Mouse (Mus musculus): Measurements from ENCODE around the gene Cbln3.

Cbln3 gene

DNA sequence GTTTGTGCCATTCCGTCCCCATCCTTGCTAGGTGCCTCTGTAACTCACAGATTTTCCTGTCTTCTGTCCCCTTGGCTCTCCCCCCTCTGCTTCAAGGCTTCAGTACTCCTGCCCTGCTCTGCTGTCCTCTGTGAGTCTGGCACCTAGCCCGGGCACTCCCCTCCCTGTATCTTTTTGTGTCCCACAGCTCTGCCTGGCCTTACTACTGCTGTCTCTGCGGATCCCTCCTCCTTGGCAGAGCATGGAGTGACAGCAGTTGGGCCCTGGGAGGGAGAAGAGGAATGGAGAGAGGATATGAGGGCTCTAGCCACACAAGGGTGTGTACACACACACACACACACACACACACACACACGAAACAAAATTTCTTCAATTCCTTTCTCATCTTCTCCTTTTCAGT lies at the start of gene Cbln3:
Gene Cbln3, minus strand, starts transcription at position 227 of the 400 bp plus-strand sequence.
- DNase-seq (ENCODE audit: low spot score in 2 of 2), result peak; percentile 68 to 77

DNA sequence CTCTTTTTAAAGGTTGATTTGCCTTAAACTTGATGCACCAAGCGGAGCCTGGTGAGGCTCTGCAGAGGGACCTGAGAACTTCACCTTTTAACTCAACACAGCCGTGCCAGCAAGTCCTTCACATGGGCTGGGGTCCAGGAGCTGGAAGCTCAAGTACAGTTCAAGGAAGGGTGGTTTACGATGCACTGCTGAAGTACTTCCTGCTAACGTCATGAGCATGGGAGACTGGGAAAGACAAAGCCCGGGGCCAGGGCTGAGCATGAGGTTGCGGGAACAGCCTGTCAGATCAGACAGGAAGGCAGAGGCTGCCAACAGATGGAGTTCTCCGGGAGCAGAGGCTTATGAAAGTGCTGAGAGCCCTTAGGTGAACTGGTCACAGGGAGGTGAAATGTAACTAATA lies 49.4 kb upstream of the Cbln3 start:
- no peak for DNase-seq (ENCODE audit: low spot score in 2 of 2)

DNA sequence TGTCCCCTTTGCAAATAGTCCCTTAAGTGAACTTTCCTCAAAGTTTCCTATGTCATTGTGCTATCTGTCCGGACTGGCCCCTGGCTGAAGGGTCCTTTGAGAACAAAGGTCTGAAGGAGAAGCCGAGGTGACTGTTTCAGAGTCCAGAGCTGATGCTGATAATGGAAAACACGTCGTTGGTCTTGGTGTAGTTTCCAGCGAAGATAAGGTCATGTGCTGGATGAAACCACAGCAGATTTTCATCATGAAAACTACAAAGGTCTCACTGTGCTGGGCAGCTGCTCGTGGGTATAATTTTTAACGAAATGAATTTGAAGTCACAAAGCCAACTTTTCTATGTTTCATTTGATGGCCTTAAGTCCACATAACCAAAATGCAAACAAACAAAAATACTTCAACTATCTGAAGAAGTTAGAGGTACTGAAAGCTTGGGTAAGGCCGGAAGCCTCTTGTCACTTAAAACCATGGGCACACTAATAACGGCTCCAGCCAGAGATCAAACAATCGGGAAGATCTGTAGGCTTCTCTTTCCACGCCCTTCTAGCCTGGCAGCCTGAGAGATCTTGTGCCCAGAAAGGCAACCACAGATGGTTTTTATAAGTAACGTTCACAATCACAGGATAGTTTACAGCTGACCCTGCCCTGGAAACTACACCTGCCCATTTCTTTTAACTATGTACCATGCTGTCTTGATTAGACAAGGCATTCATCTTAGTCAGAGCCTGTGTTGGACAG lies 45.2 kb upstream of the Cbln3 start:
- DNase-seq (ENCODE audit: low spot score in 2 of 2), result no peak

- no peak for DNase-seq (ENCODE audit: low spot score in 2 of 2)
These were observed 42.7 kb upstream of the Cbln3 start for GRCm38 (mm10) chr14:55926847-55927246.

- no peak for DNase-seq (ENCODE audit: low spot score in 2 of 2)
These were observed 38.5 kb upstream of the Cbln3 start for GRCm38 (mm10) chr14:55922475-55923232.

DNA sequence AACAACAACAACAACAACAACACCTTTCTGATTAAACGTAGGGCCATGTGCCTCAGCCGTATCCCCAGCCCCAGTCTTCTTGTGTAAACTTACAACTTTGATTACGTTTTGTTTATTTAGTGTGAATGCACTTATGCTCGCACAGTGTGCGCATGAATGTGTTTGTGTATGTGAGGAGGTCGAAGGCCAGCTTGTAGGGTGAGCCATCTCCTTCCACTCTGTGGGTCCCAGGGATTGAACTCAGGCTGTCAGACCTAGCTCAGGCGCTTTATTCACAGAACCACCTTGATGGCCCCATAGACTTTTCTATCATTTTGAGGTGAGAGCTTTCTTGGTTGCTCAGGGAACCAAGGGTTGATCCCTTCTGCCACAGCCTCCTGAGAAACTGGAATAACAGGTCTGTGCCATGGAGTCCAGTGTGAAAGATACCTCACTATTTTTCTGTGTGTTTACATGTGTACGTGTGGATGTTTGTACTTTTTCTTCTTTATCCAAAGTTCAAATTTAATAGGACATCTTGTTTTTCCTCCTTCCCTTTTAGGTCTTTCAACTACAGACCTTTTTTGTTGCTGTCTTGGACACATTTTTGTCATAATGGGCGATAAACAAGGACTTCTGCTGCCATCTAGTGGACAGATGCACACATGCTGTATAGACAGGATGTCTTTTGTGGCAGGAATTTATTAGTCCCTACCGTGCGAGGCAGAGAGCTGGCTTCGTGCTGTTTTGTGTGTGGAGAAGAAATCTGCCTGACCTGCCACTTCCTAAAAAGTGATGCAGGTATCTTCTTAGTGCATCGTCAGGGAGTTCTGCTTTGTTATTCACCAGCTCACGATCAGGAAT lies 34.3 kb upstream of the Cbln3 start:
- peak in 1 of 2 experiments; percentile 70 for DNase-seq (ENCODE audit: low spot score in 2 of 2)

DNA sequence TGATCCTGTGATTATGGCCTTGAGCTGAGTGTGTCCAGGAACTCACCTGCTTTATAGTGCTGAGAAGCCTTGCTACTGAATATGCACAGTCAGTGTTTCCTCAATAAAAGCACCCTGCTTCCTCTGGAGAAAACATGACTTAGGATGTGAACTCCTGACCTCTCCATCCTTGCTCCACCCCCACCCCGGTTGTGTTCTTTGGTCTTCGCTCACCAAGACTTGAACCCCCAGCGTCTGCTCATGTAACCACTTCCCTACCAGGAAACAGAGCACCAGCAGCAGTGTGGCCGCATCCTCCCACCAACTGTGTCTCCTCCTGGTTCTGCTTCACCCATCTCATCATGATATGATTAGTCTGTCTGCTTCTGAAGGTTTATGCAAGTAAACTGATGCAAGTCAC lies 29.2 kb upstream of the Cbln3 start:
- DNase-seq (ENCODE audit: low spot score in 2 of 2), result no peak

DNA sequence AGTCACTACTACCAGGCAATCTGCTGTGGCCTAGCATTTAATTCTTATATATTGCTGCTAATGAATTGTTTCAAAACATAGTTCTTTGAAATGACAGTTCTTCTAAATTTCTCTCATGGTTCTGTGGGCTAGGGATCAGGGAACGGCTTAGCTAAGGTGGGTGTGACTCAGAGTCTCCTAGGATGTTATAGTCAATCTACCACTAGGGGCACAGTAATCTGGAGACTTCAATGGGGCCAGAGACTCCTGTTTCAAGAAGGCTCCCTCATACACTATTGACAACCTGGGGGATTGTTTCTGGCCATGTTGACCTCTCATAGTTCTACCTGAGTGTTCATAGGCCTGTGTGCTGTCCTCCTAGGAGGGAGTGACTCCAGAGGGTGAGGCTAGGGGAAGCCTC lies 21.3 kb upstream of the Cbln3 start:
- DNase-seq (ENCODE audit: low spot score in 2 of 2), result no peak

- DNase-seq (ENCODE audit: low spot score in 2 of 2), result no peak
These were observed 16.2 kb upstream of the Cbln3 start for GRCm38 (mm10) chr14:55900414-55900755.

DNA sequence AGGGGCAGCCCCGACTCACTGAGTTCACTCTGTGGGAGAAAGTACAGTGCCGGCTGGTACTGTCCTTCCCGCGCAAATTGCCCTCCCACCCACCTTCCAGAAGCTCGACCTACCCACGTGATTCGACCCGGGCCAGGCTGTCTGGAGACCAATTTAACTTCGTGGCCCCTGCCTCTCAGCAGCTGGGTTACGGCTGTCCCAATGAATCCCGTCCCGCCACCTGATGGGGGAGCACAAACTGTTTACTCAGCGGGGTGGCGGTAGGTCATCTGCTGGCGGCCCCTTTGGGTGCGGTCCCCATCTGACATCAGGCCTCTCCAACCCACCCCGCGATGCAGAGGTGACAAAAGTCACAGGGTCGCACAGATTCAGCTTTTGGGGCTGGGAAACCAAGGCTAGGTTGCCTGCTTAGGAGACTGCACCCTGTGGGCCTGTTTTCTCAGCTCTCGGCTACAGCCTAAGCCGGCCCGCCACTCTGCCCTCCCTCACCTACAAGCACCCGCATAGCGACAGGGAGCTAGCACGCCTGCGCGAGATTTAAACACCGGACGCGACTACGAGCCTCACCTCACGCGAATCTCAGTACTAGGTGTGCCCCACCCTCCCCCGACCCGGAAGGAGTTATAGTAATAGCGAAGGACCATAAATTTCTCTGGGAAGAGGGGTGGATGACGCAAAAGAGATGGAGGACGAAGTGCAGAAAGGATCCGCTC lies 15.7 kb upstream of the Cbln3 start, which contains the start of gene Sdr39u1:
Gene Sdr39u1, minus strand, starts transcription at position 593 of the 713 bp plus-strand sequence.
- peak; percentile 82 to 88 for DNase-seq (ENCODE audit: low spot score in 2 of 2)

DNA sequence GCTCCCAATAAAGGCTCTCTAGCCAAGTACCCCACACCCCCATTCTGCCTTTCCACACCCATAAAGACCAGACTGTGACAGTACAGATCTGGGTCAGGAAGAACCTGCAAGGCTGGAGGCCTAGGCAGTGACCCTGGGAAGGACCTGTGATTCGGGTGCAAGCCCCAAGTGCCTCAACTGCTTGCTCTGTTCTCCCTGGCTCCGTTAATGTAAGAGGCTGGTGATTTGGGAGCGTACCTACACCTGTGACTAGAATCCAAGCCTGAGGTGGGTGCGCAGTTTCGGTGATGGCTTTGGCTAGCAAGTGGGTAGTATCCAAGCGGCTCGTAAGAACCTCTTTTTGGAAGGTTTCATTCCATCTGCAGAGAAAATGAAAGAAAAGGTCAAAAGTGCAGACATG lies 14.8 kb upstream of the Cbln3 start:
- DNase-seq (ENCODE audit: low spot score in 2 of 2), result no peak

DNA sequence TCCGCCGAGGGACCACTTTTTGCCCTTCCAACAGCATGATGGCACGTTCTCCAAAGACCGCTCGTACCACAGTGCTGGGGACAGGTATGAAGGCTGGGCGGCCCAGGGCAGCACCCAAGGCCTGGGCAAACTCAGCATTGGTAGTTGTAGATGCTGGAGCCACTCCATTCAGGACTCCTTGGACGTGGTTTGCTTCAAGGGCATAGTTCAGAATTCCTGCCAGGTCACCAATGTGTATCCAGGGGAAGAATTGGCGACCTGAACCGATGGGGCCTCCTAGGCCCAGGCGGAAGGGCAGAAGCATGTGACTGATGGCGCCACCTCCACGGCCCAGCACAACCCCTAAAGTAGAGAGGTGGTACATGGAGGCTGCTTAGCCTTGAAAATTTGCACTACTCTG lies 13.5 kb upstream of the Cbln3 start:
- DNase-seq (ENCODE audit: low spot score in 2 of 2), result no peak

- DNase-seq (ENCODE audit: low spot score in 2 of 2), result no peak
These were observed 2.6 kb upstream of the Cbln3 start for GRCm38 (mm10) chr14:55886571-55887382.

- no peak for DNase-seq (ENCODE audit: low spot score in 2 of 2)
These were observed 1.6 kb upstream of the Cbln3 start for GRCm38 (mm10) chr14:55885791-55886271.

DNA sequence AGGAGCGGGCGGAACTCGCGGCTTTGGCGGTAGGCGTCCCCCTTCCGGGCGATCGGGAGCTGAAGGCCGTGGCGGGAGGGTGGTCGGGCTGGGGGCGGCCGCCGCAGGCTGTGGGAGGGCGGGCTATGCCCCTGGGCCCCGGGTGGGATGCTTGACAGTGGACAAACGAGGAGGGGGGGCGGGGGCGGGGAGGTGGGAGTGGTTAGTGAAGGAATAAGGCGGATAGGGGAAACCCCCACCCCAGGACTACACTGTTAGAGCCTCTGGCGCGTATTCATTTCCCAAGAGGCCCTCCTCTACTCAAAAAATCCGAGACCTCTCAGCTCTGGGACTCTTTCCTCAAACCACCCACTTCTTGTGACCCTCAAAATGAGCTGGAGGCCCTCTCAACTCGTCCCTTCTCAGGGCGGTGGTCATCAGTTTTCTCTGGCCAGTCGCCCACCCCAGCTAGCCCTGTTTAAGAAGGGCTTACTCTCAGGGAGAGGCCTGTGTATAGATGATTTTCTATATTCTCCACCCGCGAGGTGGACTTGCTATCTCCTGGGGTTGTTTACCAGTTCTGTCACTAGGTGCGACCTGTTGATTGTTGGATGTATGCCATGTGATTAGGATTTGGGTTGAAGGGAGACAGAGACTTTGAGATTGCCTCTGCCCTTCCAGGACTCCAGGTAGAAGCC lies 1.1 kb upstream of the Cbln3 start:
- DNase-seq (ENCODE audit: low spot score in 2 of 2), result no peak

- peak; percentile 90 to 94 for DNase-seq (ENCODE audit: low spot score in 2 of 2)
These were observed 521 bp upstream of the Cbln3 start, which contains the start of gene Khnyn for GRCm38 (mm10) chr14:55884713-55885113. TSS of gene Khnyn (plus strand) at chr14:55884947.

DNA sequence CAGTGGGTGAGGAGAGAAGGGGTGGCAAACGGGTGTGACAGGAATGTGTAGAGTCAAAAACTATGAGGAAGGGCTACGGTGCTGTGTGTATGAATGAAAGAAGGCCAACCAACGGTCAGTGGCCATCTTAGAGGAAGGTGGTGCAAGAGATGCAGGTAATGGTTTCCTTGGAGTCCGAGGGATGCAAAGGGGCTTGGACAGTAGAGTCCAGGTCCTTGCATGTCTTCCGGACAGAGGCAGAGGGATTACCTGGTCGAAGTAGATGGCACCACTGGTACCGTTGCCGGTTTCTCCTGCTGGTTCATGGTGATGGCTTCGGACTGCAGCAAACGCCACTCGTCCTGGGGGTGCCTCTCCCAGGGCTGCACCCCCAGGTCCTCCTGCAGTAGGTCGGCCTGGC lies 529 bp downstream of the Cbln3 start:
- no peak for DNase-seq (ENCODE audit: low spot score in 2 of 2)

DNA sequence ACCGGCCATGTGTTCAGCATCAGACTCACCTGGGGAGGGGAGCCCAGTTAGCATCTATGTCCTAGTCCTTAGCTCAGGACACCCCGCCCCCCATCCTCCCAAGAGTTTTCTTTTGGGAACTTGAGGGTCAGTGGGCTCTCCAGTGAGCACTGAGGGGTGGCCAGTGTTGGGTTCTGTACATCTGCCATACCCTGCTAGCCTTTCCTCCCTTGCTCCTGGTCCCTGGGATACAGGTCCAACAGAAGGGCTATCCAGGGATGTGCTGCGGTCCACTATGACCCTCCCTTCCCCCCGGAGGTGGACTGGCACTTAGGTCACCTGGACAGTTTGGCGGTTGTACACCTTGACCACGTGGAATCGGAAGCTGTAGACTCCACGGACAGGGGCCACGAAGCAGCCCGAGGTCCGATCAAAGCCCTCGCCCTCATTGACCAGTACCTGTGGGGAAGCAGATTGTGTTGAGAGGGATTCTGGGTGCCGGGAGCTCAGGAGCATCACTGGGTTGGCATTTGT lies 987 bp downstream of the Cbln3 start:
- no peak for DNase-seq (ENCODE audit: low spot score in 2 of 2)

DNA sequence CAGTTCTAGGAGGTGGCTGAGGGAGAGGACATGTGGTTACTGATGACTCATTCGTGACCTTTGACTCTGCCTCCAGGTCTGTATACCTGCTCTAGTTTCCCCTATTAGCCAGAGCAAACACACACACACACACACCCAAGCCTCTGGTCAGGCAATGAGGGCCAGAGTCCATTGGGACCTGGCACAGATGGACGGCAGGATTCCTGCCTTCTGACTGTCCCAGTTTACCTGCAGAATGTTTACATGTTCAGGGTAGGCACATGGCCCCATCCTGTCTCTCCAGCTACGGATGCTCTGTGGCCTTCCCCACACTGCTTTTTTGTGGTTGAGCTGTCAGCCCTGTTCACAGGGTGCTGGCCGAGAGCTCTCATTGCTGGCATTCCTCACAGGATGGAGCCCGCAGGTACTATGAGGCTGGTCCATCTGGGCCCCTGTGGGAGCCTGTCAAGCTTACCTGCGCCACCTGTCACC lies 2.0 kb downstream of the Cbln3 start:
- no peak for DNase-seq (ENCODE audit: low spot score in 2 of 2)

- no peak for DNase-seq (ENCODE audit: low spot score in 2 of 2)
These were observed 3.2 kb downstream of the Cbln3 start for GRCm38 (mm10) chr14:55880982-55881381.

Measured in urinary bladder, postnatal 4 days (tissue).